Mouse (Mus musculus) lung, embryonic 16.5 days (tissue): ENCODE measurements around the gene Dnajc10. TPM values are rescaled to one million over a fixed set of nuclear protein-coding genes. Genes with fewer than 3 reads are reported as not detected.

Experiments used
- ATAC-seq: fragments of 200-750 bp; cut with Nextera tagmentation; 2 replicates; pipeline ENCODE4 v1.8.0; 2017; ENCODE audit warnings: low read depth, mild to moderate bottlenecking, moderate library complexity
- H3K27ac ChIP-seq: fragments of 300-500 bp; sonication (generic); 2 replicates; pipeline ENCODE4 v1.5.1; 2014; ENCODE audit warnings: mild to moderate bottlenecking, control low read depth, low read length
- H3K27me3 ChIP-seq: fragments of 300-500 bp; sonication (generic); 2 replicates; pipeline ENCODE4 v1.6.1; 2014; ENCODE audit warnings: low read depth, low read length, mixed read lengths; ENCODE audit not compliant: control insufficient read depth, insufficient read depth
- H3K36me3 ChIP-seq: fragments of 300-500 bp; sonication (generic); 2 replicates; pipeline ENCODE4 v1.6.1; 2014; ENCODE audit warnings: low read length; ENCODE audit not compliant: control insufficient read depth, insufficient read depth
- H3K4me1 ChIP-seq: fragments of 300-500 bp; sonication (generic); replicated peaks from 2 replicates; pipeline ENCODE4 v1.6.1; 2014; ENCODE audit warnings: low read length, mixed read lengths; ENCODE audit not compliant: control insufficient read depth, insufficient read depth
- H3K4me2 ChIP-seq: fragments of 300-500 bp; sonication (generic); 2 replicates; pipeline ENCODE4 v1.6.1; 2014; ENCODE audit warnings: low read depth, low read length, control low read depth
- H3K4me3 ChIP-seq: fragments of 300-500 bp; sonication (generic); 2 replicates; pipeline ENCODE4 v1.5.1; 2014; ENCODE audit warnings: mild to moderate bottlenecking, low read length, control low read depth
- H3K9ac ChIP-seq: fragments of 300-500 bp; sonication (generic); 2 replicates; pipeline ENCODE4 v1.6.1; 2014; ENCODE audit warnings: low read length, control low read depth
- H3K9me3 ChIP-seq: fragments of 300-500 bp; sonication (generic); 2 replicates; pipeline ENCODE4 v1.6.1; 2016; ENCODE audit warnings: low read length; ENCODE audit not compliant: control insufficient read depth
- WGBS: fragments of 180-500 bp; shearing (Covaris S2); extraction: QIAGEN DNeasy Blood & Tissue Kit; methylation state at CpG from one replicate; pipeline ENCODE4 v1.1.7; 2014; 5-methylcytosine and 5-hydroxymethylcytosine counted together
- polyA plus RNA-seq: library from polyadenylated mRNA; unstranded; fragments of >200 nt; fragmentation: Nextera tagmentation; extraction: Ambion mirVana; gene quantifications from 2 replicates; pipeline ENCODE4 v1.2.1, GENCODE M21; 2015

Dnajc10 gene
- polyA plus RNA-seq, 1 experiment from 2014 or later = 90.8 TPM

DNA sequence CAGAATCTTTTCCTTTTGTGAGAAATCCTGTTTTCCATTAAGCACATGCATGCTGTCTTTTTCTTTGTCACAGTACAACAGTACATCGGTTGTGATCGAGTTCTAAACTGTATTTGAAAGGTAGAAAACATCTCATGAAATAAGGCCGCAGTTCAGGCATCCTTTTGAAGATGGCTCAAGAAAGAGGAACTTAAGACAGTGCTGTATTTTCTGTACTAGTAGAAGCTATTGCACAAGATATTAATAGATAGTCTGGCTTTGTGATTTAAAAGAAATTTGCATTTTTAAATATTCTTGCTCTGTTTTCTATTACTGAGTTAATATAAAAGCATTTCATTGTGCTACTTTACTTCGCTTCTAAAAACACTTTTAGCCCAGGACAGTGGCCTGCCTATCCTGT lies 7.6 kb downstream of the Dnajc10 start:
- Histone ChIP-seq H3K27me3 (no peaks in the 10 kb centered on the region), H3K9ac (no peak overlapping the region), H3K27ac (no peak overlapping the region), H3K4me2 (no peak overlapping the region), H3K36me3 (peaks cover 40% of the 10 kb centered on the region), H3K9me3 (no peaks in the 10 kb centered on the region), H3K4me3 (no peak overlapping the region), H3K4me1 (no peaks in the 10 kb centered on the region)
- ATAC-seq = no peak
- WGBS = 92% methylated on average over 4 of the region's 4 CpGs

DNA sequence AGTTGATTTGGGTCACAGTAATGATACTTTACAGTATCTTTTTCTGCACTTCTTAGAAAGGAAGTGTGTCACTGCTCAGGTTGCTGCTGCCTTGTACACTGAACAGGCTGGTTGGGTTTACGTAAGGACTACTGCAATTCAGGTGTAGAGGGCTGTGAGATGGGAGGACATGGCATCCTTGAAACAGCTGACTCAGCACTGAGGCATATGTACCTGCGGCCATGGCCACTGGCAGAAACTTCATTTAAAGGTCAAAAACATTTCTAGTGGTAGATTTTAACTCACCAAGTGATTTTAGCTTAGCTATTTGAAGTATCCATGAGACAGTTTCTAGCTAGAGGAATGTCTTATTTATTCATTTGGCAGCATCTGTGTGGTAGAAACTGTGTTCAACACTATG lies 10.5 kb downstream of the Dnajc10 start:
- Histone ChIP-seq H3K4me3 (no peak overlapping the region), H3K9me3 (no peaks in the 10 kb centered on the region), H3K36me3 (peaks cover 40% of the 10 kb centered on the region), H3K27me3 (no peaks in the 10 kb centered on the region), H3K27ac (no peak overlapping the region), H3K4me1 (no peaks in the 10 kb centered on the region), H3K9ac (no peak overlapping the region), H3K4me2 (no peak overlapping the region)
- 96% methylated on average over 2 of the region's 2 CpGs for WGBS
- no peak for ATAC-seq

DNA sequence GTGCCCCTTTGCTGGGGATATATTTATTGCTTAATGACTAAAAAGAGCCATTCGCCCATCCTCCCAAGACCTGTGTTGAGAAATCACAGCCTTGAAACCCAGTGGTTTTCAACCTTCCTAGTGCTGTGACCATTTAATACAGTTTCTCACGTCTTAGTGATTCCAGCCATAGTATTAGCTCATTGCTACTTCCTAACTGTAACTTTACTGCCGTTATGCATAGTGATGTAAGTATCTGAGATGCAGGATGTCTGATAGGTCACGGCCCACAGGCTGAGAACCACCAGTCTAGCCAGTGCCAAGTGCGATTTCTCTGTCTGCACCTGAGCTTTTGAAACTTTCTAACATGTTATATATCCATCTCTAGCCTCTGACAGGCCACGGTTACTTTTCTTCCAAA lies 12.0 kb downstream of the Dnajc10 start:
- no peak for ATAC-seq
- no peak overlapping the region for H3K27ac ChIP-seq
- H3K4me3 ChIP-seq = no peak overlapping the region
- no peaks in the 10 kb centered on the region for H3K27me3 ChIP-seq
- H3K4me2 ChIP-seq = no peak overlapping the region
- 86% methylated on average over 6 of the region's 6 CpGs for WGBS
- no peaks in the 10 kb centered on the region for H3K4me1 ChIP-seq
- no peaks in the 10 kb centered on the region for H3K9me3 ChIP-seq
- no peak overlapping the region for H3K9ac ChIP-seq
- H3K36me3 ChIP-seq = peaks cover 34% of the 10 kb centered on the region

DNA sequence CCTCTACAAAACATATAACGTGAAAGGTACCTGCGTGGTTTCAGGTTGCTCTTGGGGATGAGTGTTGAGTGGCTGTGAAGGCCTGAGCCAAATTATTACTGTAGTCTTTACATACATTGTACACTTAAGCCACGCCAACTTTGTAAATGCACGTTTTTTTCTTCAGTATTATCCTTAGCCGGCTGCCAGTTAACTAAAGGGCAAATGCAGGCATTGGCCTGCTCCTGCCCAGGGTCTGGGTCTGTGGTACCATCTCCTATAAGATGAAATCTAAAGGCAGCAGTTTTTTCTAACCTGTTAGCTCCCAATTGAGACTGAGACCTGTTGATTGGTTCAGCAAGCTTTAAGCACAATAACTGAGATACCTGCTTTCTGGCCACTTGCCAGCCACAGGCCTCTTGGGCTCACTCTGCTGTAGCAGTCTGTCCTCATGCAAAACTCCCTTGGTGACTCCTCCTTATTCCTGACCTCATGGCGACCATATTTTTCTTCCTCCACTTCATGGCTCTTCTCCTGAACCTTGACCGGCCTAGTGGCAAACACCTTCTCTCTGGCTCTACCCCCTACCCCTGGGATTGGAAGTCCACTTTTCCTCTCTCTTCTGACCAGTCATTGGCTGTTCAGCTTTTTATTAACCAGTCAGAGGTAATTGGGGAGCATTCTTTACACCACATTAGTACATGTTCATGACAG lies 13.8 kb downstream of the Dnajc10 start:
- no peak for ATAC-seq
- Histone ChIP-seq H3K27ac (no peak overlapping the region), H3K4me2 (no peak overlapping the region), H3K4me3 (no peak overlapping the region), H3K9ac (no peak overlapping the region), H3K4me1 (no peaks in the 10 kb centered on the region), H3K9me3 (no peaks in the 10 kb centered on the region), H3K27me3 (no peaks in the 10 kb centered on the region), H3K36me3 (peaks cover 35% of the 10 kb centered on the region)
- WGBS = 92% methylated on average over 7 of the region's 7 CpGs

DNA sequence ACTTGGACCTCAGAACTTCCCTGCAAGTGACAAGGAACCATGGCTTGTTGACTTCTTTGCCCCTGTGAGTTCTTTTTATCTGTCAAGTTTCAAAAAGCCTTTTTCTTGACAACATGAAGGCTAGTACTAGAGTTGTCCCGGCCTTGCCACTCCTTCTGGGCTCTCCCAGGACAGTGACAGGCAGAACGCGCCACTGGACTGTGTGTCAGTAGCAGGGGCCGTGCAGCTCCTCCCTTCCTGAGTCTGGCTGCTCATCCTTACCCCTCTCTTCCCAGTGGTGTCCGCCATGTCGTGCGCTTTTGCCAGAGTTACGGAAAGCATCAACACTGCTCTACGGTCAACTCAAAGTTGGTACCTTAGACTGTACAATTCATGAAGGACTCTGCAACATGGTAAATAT lies 25.3 kb downstream of the Dnajc10 start:
- H3K36me3 ChIP-seq = peaks cover 38% of the 10 kb centered on the region
- ATAC-seq = no peak
- H3K4me3 ChIP-seq = no peak overlapping the region
- H3K9me3 ChIP-seq = no peaks in the 10 kb centered on the region
- WGBS = 96% methylated on average over 9 of the region's 9 CpGs
- H3K4me1 ChIP-seq = no peaks in the 10 kb centered on the region
- H3K4me2 ChIP-seq = no peak overlapping the region
- no peak overlapping the region for H3K27ac ChIP-seq
- no peaks in the 10 kb centered on the region for H3K27me3 ChIP-seq
- H3K9ac ChIP-seq = no peak overlapping the region

DNA sequence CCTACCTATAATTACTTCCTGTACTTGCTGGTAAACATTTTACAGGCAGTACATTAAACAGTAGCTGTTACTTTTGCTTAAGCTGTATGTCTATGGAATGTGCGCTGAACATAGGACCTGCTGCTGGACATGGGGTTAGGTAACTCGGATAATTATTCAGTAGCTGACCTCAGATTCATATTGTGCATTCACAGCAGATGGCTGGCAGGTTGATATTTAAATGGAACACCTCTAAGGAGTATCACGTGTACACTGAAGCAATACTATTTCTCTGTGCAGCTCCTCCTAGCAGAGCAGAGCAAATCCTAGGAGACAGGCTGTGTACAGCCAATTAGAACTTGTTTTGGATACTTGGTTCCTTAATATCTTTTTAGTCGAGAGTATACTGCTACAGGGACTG lies 39.3 kb downstream of the Dnajc10 start:
- no peaks in the 10 kb centered on the region for H3K27me3 ChIP-seq
- H3K4me1 ChIP-seq = no peaks in the 10 kb centered on the region
- no peak overlapping the region for H3K27ac ChIP-seq
- peaks cover 19% of the 10 kb centered on the region for H3K36me3 ChIP-seq
- WGBS = 78% methylated on average over 4 of the region's 4 CpGs
- no peaks in the 10 kb centered on the region for H3K9me3 ChIP-seq
- H3K9ac ChIP-seq = no peak overlapping the region
- ATAC-seq = no peak
- no peak overlapping the region for H3K4me2 ChIP-seq
- H3K4me3 ChIP-seq = no peak overlapping the region

DNA sequence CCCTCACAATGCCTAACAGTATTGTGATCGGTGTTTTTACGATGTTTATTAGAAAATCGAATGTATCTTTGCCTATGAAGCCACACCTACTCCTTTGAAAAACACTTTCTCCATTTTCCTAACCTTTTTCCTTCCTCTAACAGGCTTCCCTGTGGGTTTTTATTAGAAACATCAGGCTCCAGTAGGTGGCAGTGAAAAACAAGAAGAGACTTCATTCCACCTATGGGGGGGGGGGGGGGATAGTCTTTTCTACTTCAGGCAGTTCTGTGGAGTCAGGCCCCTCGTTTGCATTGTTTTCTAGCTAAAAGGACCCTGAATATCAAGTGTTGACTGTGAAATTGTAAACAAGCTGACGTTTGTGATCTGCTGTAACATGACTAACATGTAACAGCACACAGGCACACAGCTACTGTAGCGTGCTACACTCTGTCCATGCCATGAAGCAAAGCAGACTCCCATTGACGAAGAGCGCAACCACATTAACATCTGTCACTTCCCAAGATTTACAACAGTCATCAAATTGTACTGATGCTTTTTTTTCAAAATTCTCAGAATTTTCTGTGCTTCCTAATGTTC lies 41.5 kb downstream of the Dnajc10 start:
- ATAC-seq = no peak; the same call in 1 of the 2 replicates
- no peak overlapping the region for H3K4me3 ChIP-seq
- 53% methylated on average over 8 of the region's 8 CpGs for WGBS
- no peaks in the 10 kb centered on the region for H3K4me1 ChIP-seq
- no peak overlapping the region for H3K4me2 ChIP-seq
- H3K27me3 ChIP-seq = no peaks in the 10 kb centered on the region
- no peaks in the 10 kb centered on the region for H3K9me3 ChIP-seq
- H3K9ac ChIP-seq = no peak overlapping the region
- no peak overlapping the region for H3K27ac ChIP-seq
- peaks cover 17% of the 10 kb centered on the region for H3K36me3 ChIP-seq

DNA sequence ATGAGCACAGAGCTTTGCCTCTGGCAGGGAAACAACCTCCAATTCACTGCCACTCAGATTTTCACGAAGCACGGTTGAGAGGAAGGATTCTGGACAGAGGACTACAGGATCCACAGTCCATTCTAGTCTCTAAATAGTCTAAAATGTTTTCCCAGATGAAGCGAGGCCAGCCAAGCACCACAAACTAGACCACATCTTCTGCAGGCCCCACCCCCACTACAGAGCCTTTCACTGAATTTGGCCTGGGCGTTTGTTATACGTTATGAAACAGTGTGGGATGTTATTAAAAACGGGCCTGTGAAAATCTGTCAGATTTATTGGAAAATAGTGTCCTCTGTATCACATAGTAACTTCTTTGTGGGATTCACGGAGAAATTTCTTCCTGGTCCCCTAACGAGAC lies 56.2 kb downstream of the Dnajc10 start:
- Histone ChIP-seq H3K4me2 (no peak overlapping the region), H3K9me3 (no peaks in the 10 kb centered on the region), H3K36me3 (no peaks in the 10 kb centered on the region), H3K27ac (no peak overlapping the region), H3K4me3 (no peak overlapping the region), H3K27me3 (no peaks in the 10 kb centered on the region), H3K4me1 (no peaks in the 10 kb centered on the region), H3K9ac (no peak overlapping the region)
- 80% methylated on average over 8 of the region's 8 CpGs for WGBS
- no peak for ATAC-seq

DNA sequence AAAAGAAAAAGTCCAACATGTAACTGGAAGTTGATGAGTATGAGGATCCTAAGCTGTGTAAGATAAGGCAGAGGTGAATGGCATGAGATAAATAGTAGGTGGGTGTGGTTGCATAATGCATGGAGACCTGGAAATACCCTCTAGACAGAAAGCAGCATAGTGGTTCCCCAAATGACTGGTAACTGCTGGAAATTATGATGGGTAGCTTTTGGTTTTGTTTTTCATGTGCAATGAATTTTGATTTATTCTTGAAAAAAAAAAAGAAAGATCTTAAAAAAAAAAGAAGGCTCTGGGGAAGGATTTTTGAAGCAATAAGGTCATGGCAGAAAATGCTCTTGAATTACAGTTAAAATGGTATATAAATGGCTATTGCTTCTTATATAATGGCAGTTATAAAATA lies 59.6 kb downstream of the Dnajc10 start:
- Histone ChIP-seq H3K36me3 (no peaks in the 10 kb centered on the region), H3K4me2 (no peak overlapping the region), H3K9ac (no peak overlapping the region), H3K27ac (no peak overlapping the region), H3K27me3 (no peaks in the 10 kb centered on the region), H3K9me3 (no peaks in the 10 kb centered on the region), H3K4me1 (no peaks in the 10 kb centered on the region), H3K4me3 (no peak overlapping the region)
- ATAC-seq = no peak
